Mouse (Mus musculus) spleen, adult 2 months (tissue): ENCODE results near the gene Ina.

Experiments used
- CTCF ChIP-seq: fragments of 200-500 bp; IDR thresholded peaks from 2 replicates; pipeline ENCODE4 v1.5.1; 2011; ENCODE audit warnings: mild to moderate bottlenecking, inconsistent platforms; ENCODE audit not compliant: insufficient read depth, insufficient read length, insufficient replicate concordance; ENCODE audit errors: extremely low read depth
- POLR2A ChIP-seq: fragments of 200-500 bp; IDR thresholded peaks from 2 replicates; pipeline ENCODE4 v1.6.1; 2011; ENCODE audit warnings: low read depth, low read length, inconsistent platforms

GRCm38 (mm10) chr19:46975565-46975964 lies 38.9 kb upstream of the Ina start:
- no peak for TF ChIP-seq POLR2A
- TF ChIP-seq CTCF, result no peak
